Mouse (Mus musculus) retina, postnatal 1 day (tissue): ENCODE data around the gene Lix1.
"Not testable (repeated sequence)": the region's sequence is repeated elsewhere in the genome, so short reads cannot be mapped to it uniquely, and the experiment has no call there.

Source experiments
- DNase-seq: peaks from one replicate; pipeline ENCODE4 v3.0.0-alpha.2; 2012

The Lix1 gene

DNA sequence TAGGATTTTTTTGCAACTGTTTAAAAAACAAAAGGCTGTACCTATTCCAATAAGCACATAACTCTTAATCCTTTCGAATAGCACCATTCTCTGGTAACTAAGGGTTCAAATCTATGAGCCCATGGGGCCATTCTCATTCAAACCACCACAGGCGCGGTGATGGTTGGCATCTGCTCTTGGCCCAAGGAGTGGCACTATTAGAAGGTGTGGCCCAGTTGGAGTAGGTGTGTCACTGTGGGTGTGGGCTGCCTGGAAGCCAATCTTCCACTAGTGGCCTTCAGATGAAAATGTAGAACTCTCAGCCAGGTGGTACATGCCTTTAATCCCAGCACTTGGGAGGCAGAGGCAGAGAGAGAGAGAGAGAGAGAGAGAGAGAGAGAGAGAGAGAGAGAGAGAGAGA is 11.7 kb downstream of the Lix1 start:
- no peak for DNase-seq

DNA sequence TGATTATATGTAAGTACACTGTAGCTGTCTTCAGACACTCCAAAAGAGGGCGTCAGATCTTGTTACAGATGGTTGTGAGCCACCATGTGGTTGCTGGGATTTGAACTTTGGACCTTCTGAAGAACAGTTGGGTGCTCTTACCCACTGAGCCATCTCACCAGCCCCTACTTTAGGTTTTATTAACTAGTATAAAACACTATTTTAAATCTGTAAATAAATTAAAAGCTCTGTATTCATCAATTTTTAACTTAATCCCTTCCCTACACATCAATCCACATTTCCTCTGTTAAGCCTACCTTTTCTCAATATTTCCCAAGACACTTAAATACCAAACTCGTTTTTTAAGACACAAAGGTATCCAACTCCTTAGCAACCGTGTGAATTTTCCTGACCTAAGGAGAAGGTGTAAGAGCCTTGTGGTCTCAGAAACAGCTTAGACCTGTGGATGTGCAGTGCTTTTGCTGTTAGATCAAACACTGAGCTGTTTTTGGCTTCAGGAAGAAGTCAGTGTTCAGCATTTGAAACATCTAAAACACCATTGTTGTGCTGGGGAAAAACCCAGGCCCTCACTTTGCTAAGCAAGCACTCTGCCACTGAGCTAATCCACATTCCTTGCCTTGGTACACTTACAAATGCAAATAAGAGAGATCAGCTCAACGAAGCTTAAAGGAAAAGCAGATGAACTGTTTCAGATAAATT is 22.3 kb downstream of the Lix1 start:
- no peak for DNase-seq

DNA sequence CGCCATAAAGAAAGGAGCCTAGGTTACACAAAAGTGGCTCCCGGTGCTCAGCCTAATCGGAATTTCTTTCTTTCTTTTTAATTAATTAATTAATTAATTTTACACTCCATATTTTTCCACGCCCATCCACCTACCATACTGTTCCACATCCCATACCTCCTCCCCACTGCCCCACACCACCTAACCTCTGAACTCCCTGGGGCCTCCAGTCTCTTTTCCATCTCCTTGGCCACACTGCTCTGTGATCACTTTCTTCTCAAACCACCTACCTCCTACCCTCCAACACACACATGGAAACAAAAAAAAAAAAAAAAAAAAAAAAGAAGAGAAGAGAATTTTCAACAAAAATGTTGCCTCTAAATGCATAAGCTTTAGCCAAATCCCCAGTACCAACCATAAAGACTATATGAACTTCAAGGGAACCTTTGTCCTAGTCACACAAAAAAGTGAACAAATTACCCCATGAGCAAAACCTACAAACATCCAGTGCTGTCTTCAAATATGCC is 22.9 kb downstream of the Lix1 start:
- DNase-seq, result no peak

DNA sequence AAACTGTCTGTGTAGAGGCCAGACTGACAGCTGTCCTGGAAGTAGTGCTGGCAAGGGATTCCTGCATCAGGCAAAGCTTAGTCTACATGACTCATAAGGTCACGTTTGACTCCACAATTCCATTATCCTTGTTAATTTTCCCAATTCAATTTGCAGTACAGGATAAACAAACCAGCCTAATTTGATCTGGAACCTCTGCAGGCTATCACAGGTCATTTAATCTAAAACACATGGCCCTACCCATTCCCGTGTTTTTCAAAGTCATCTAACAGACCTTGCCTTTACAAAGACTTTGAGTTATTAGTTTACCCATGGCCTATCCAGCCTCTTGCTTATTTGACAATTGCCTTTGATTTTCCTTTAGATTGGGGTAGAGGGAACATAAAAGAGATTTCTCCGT is 23.4 kb downstream of the Lix1 start:
- DNase-seq, result no peak

DNA sequence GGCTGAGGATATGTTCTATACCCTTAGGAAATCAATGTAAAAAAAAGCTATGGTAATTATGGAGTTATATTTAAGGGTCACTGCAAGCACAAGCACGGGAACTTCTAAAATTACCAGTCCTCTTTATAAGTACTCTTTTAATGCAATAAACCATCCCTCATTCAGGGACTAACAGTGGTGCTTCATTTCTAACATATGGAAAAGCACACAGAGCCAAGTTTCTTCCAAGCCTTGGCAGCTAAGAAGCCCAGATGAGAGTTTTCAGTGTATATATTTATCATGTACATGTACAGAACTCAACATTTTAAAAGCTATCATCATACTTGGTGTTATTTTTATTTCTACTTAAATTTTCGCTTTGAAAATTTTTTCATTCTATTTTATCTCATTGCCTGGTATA is 26.4 kb downstream of the Lix1 start:
- no peak for DNase-seq

DNA sequence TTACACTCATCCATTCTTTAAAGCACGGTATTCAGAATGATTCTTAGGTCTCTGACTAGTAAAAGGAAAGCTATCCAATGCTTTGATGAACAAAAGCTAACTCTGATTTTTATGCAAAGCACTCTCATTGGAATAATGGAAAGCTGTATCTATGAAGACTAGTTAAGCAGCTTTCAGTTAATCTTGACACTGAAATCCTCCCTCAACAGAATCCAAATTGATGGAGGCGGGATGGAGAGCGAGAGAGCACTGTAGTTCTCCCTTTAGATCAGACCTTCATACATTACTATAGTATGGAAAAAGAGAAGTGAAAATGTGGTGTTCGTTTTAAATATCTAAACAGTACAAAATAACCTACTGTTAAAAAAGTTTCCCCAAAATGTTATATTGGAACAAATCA is 31.2 kb downstream of the Lix1 start:
- no peak for DNase-seq

DNA sequence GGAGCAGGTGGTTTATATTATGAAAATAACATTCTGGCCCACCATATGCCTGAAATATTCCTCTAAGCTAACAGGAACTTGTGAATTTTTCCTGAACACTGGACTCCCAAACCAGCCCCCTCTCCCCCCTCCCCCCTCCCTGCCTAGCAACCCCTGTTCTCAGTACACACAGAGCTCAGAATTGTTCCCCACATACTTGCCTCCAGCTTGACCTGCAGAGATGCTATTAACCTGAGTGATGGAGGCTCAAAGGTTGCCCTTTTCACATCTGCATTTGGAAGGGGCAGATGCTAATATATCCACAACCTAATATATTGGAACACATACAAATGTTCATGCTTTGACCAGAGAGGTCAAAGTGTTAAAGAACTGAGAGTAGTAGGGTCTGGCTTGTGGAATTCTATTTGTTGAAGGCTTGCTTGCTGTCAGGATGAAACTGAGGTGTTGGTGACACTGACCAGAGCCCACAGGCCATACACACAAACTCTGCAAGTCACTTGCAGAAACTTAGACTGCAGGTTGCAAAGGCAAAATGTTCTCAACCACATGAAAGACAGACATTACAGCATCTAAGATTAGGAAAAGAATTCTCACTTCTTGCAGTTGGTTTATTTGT is 36.2 kb downstream of the Lix1 start:
- DNase-seq, result no peak

DNA sequence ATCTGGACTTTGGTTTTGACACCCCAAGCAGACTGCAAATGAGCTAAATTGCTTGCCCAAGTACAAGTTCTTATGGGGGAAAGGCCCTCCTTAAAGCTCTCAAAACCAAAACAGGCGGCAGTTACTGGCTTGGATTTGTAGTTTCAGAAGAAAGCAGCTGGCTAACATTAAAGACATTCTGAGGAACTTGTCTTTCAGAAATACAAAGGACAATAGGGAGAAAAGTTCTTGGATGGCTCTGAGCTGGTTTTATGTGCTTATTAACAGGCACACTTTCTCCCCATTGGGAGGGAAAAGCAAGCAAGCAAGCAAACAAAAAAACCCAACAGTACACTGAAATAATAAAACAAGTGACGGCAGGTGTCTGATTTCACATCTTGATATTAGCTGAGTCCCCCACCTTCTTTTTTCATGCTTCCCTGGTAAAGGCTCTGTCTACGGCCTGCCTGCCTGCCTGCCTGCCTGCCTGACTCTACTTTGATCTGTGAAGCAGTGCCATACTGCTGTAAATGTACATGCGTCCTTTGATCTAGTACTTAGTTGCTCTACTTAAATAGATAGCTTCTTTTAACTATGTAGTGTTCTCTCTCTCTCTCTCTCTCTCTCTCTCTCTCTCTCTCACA is 39.5 kb downstream of the Lix1 start:
- DNase-seq, result no peak

DNA sequence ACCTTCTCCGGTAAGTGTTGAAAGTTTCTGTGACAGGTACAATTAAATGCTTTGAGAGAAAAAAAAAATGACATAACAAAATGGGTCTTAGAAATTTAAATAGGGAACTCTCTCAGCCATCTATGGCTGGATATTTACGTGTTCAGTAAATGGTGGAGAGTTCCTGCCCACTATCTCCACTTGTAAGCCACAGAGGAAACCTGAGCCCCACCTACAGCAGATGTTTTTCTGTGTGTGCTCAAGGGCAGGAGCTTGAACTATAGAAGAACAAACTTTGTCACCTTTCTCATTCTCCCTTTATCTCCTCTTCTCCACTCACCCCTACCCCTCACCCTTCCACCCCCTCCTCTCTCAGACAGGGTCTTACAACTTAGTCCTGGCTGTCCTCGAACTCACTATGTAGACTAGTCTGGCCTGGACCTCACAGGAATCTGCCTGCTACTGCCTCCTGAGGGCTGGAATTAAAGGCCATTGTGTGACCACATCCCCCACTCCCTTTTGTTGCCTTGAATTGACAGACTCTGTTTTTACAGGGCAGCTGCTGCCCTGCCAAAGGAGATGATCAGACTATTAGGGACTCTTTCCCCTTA is 41.9 kb downstream of the Lix1 start:
- DNase-seq, result no peak

DNA sequence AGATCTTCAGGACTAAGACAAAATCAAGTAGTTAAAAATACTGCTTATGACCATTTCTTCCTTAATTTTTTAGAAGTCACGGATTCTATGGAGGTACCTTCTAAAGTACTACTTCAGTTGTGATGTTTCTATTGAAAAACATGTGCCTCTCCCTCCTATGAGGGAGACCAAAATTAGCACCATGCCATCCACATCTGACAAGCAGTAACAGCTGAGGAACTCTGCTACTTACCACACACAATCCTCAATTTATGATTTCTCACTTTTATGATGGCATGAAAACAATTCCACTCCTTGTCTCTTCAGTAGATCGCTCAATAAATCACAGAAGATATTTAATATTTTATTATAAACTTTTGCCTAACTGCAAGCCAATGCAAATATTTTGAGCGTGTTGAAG is 44.2 kb downstream of the Lix1 start:
- DNase-seq, result no peak

DNA sequence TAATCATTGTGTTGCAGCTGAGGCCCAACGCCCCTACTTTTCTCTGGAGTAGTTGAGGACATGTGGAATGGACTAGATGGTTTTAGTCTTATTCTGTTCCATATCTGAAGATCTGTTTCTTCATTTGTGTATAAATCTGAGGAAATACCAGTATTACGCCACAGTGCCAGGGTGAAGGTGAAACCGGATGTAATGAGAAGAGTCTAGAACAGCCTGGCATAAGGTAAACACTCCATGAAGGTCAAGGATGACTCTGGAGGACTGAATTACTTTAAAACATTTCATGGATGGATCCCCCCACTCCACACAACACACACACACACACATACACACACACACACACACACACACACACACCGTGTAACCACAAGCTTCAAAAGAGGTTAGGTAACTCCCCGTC is 45.3 kb downstream of the Lix1 start:
- no peak for DNase-seq

DNA sequence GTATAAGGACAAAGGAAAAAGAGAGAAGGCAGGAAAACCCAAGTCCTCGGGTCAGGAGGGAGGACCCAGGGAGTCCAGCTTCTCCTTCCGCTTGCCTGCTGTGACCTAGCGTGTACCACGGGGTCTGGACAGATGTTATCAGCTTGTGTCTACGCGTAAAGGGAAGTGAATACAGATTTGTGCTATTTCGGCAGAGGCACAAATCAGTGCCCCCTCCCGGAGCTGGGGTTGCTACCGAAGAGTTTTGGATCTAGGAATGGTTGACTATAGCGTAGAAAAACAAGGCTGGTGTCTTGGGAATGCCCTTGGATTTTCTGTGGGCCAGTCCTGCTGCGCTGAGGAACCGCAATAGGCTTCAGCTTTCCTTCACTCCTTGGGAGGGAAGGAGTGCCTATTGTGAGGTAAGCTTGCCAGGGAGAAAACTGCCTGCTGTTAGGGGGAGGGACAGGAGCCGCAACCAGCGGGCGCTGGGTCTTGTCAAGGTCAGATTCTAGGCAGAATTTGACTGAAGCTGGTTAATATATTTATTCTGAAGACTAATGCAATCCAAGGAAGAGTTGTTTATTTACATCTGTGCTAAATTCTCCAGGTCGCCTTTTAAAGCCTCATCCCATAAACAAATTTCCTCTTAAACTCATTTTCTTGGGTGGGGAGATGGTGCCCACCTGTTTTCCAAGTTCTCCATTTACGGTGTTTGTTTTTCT is 46.4 kb downstream of the Lix1 start:
- peak; percentile 53 for DNase-seq

DNA sequence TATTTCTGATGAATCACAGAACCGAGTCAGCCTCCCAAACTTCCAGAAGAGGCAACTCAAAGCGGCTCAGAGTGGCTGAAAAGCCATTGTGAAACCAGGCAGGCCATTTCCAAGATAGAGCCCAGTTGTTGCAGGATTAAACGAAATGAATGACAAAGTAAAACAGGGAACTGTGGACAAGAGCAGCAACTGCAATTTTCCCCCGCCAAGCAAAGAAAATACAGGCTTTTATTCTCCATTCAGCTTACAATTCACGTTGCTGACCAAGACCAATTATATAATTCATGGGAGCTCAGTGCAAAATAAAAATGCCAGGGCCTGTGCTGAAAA is 46.9 kb downstream of the Lix1 start:
- peak; percentile 14 for DNase-seq

DNA sequence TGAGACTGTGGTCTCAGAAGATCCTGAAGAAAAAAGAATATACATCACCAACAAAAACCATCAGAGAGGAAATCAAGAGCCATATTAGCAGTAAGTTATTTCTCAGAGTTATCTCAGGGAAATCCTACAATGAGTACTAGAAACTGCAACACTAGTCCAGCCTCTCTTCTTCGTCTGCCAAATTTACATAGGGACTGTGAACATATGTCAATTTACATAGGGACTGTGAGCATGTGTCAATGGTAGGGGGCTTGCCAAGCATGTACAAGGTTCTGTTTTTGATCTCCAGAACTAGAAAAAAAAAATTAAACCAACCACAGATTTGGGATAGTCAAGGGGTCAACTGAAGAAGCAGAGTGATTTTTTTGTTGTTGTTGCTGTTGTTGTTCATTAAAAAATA is 48.6 kb downstream of the Lix1 start:
- no peak for DNase-seq

DNA sequence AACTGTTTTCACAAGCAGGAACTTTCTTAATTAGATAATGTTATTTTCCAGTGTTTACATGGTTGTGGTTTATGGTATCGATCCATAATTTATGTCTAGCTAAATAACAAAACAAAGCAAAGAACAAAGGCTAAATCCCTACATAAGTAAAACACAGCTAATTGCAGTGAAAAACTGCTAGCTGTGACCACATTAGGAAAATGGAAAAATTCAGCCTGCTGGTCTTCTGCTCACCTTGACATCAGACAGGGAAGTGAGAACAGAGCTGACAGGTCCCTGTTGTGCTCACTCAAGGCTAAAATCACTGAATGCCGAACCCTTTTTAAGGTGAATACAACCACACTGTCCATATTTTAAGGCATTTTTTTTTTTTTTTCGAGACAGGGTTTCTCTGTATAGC is 50.1 kb downstream of the Lix1 start:
- DNase-seq, result no peak

DNA sequence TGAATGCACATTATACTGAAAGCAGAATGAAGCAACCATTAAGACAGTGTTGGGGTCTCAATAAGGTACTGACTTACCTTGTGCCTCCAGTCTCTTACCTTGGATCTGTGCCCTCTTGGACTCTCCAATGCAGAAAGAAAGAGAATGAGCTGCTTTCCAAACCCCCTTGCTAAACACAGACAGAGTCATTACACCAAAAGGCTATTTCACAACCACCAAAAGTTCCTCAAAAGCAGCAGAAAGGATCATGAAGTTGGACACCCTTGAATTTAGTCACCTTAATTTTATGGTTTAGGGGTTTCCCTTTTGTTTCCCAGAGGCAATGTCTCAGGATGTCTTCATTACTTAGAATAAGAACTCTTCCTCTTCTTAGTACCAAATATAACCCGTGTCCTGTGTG is 52.1 kb downstream of the Lix1 start:
- DNase-seq, result no peak

DNA sequence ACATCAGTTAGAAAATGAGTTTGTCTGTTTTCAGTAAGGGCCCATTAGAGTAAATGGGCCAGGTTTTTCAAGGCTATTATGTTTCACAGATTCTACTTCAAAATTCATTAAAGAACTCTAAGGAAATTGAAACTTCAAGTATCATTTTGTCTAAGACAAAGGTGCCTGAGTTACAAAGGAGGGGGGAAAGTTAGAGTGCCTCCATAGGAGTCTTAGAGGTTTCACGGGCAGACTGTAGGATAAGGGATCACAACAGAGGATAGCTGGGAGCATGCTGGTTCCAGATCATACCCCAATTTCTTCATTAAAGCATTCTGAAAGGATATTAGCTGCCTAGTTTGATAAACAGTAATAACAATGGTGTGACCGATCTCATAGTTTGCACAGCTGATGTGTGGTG is 83.3 kb downstream of the Lix1 start:
- DNase-seq, result no peak

DNA sequence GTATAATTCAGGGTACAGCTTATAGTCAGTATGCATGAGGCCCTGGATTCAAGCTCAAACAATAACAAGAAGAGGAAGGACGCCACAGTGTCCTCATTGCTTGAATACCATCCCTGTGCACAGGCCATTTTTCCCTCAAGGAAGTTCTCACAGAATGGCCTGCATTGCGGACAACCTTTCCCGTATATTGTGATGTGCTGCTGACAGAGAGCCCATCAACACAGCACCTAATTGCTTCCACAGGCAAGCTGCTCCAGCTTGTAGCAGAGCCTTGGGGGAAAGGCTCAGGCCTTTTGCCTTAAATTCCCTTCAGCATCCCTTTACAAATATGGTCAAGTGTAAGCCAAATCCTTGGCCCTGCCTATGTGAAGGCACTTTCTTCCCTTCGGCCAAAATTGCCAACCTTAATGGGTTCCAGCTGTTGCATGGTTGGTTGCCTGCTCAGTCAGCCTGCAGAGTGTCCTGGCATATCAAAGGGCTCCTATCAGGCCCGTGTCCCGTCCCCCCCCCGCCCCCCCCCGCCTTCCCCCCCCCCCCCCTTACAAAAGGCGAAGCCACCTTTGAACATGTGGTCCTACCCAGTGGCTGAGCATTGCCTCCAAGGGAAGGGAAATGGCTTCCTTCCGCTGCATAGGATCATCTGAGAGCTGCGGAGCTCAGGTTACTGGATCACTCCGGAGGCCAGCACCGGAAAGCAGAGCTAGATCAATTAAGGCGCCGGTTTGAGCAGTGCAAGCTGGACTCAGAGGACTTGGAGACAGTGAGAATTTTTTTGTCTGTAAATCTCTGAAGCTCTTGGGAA is 88.5 kb downstream of the Lix1 start:
- peak; percentile 26 for DNase-seq

DNA sequence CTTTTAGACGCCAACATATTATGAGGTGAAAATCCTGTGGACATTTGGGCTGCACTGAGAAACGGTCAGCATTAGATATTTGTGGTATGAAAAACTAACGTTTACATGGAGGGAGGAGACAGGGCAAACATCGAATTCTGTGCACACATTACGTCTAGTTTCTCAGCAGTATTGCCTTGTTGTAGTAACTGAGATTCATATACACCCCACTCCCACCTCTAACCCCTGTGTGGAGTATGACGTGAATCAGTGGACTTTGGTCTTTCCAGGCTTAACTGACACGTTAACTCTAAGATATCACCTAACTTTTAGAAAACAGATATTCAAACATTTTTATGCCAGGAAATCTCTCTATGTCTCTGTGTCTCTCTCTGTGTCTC is 89.1 kb downstream of the Lix1 start:
- DNase-seq, result no peak

DNA sequence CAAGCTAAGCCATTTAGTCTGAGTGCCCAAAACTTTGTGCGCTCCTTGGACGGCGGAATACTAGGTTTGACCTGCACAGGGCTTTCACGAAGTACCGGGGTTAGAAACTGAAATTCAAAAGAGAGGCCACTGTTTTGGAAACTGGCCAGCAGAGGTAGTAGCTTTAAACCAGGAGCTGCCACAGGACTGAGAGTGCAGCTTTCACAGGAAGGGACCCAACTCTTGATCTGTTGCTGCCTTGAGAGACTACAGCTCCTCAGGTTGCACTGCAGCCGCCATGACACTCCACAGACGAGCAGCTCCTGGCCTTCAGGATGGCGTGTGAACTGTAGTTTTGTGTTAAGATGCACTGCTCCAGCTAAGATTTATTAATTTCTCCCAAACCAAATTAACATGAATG is 89.6 kb downstream of the Lix1 start:
- DNase-seq, result no peak

DNA sequence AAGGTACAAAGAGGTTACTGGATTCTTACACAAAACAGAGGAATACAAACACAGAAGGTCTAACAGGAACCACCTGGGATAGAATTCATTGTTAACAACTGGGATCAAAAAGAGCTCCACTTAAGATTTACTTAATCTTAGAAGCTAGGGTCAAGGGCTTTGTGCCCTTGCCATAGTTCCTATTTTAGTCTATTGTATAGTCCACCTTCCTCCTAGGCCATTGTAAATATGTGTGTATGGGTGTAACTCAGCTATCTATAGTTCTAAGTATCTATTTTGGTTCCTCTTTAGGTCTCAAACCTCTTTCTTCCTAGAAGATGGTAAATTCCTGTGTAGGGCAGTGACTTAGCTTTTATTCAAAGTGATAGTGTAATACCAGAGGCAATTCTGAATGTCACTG is 93.8 kb downstream of the Lix1 start:
- DNase-seq, result not testable (repeated sequence)

DNA sequence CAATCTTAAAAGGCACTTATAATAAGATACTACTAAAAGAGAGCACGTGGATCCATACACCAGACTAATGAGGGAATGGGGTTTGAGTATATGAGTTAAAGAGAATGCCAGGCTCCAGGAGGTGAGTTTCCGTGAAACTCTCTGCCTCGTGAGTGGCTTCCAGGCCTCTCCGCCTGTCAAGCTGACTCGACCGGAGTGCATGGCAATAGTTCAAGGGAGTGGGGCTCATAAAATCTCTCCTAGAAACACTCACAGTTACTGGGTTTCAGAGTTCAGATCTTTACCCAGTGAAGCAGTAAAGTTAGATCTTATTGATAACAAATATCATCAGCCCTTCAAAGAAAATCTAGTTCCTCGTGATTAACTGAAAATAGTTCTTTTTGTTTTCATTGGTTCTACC is 94.3 kb downstream of the Lix1 start:
- no peak for DNase-seq

DNA sequence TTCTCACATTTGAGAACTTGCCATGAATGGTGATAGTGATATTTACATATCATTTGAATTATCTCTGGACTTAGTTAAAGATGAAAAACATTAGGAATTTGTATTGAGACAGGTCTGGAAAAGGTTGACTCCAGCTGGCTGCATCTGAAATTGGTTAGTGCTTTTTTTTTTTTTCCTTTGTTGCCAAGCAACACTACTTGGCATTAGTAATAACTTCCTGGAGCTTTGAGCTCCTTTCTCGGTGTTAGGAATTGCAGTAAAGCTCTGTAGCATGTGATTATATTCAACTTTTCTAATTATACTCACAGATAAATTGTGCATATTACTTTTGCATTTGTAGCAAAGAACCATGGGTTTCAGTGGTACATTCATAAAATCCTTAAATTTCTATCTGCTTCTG is 96.4 kb downstream of the Lix1 start:
- DNase-seq, result no peak
